Mouse (Mus musculus) MEL-GATA-1-ER (cell line): ENCODE data around the gene Ppp4r4.
"Not testable (repeated sequence)": the region's sequence is repeated elsewhere in the genome, so short reads cannot be mapped to it uniquely, and the experiment has no call there.

Experiments used
- DNase-seq: peaks from one replicate; pipeline ENCODE4 v3.0.0-alpha.2; 2012; ENCODE audit warnings: low read depth; ENCODE audit errors: extremely low read depth

The Ppp4r4 gene

DNA sequence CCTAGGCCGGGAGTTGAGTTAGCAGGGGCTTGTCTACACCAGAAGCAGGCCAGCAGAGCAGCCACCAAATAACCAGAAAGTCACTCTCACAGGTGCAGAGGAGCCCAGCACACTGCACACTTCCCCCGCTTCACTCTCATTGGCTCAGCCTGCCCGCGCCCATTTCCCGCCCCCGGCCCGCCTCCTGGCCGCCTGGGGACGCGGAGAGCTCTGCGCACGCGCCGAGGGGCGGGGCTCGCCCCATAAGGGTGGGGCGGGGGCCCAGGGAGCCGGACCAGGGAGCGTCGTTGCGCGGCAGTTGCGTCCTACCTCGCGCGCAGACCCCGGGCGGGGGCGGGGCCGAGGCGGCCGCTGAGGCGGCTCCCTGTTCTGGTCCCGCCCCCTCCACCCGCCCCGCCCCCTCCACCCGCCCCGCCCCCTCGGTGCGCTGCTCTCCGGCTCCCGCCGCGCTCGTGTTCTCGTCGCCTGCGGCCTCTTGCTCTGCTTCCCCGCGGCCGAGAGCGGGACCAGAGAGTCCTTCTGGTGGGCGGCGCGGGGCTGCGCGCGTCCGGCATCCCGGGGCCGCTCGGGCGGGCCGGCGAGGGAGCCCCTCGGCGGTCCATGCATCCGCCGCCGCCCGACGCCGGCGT is at the start of gene Ppp4r4:
Ppp4r4 (plus strand) TSS at position 264 of the 629 bp plus-strand sequence.
- peak; percentile 65 for DNase-seq

- DNase-seq: no peak
These were observed 49.3 kb upstream of the Ppp4r4 start for GRCm38 (mm10) chr12:103482781-103483180.

DNA sequence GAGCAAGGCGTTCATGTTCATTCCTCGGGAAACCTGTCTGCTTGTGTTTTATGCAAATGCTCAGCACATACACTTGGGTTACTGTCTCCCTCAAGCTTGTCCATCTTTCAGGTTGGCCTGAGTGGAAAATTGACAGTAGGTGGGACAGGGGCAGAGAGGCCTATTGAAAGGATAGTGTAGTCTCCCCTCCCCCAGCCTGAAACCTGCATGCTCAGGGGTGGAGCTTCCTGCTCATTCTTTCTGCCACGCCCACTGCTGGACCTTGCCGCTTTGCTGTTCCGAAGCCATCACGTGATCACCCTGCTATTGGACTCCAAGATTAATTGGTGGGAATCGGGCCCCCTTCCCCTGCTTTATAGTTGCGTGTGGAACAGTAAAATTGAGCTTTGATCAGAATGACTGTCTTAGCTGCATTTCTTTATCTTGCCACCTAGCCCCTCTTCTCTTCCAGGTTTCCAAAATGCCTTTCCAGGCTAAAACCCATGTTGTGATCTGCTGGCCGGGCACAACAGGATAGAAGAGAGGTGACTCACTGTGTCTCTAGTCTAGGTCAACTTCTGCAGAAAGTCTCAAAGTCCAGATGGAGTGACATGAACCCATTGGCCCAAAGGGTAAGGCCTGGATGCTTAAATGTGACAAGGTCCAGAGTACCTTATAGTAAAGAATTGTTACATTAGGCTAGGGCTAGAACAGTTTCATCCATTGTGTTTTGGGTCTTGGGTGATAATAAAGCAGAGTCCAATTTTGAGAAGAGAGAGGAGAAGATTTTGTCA is 47.7 kb upstream of the Ppp4r4 start:
- DNase-seq: not testable (repeated sequence)

DNA sequence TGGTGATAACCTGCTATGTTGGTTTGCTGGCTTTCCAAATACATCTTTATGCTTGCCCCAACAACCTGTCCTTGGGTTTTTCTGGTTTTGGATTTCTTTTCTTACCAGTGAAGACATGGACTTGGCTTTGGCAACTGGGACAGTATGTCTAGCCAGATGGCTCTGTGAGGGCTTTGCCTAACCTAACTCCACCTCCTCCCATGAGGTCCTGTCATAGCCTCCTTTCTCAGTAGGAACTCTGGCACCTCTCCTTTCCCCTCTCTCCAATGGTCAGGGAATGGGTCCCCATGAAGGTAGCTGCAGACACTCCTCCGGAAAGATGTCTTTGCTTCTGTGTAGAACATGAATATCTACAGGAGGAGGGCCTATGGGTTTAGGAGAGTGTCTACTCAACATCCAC is 45.4 kb upstream of the Ppp4r4 start:
- no peak for DNase-seq

GRCm38 (mm10) chr12:103487276-103487675 is 44.8 kb upstream of the Ppp4r4 start:
- DNase-seq: no peak

DNA sequence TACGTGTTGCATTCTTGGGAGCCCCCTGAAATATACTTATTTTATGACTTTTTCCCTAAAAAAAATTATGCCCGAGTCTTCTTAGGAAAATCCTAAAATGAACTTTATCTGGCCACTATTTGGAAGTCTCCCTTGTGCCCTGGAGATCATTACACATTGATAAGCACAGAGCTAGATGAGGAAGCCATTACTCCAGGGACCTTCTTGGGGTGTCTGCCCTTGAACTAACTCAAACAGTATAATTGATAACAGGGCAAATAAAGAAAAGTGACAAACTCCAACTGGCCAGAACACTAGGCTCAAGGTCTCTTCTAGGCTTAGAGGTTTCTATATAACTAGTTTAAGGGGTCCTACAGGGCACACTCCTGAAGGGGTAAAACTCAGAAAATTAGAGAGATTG is 44.3 kb upstream of the Ppp4r4 start:
- no peak for DNase-seq

- DNase-seq: no peak
These were observed 40.9 kb upstream of the Ppp4r4 start for GRCm38 (mm10) chr12:103491091-103491730.

DNA sequence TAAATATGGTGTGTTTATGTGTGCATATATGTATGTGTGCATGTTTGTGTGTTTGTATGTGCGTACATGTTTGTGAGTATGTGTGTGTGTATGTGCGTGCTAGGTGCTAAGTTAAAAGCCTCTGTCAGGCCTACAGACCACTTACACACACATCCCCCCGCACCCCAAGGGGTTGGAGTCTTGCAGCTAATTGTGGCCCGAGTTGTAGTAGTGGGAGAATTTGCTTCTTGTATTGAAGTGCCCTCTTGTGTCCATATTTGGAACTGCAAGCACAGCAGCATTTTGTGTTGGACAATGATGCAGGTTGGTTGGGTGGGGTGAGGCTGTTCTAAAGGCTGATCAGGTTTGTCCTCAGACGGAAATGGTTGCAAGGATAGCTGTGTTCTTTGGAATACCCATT is 39.3 kb upstream of the Ppp4r4 start:
- DNase-seq: peak; percentile 66

GRCm38 (mm10) chr12:103494486-103494885 is 37.6 kb upstream of the Ppp4r4 start:
- DNase-seq: peak; percentile 33

DNA sequence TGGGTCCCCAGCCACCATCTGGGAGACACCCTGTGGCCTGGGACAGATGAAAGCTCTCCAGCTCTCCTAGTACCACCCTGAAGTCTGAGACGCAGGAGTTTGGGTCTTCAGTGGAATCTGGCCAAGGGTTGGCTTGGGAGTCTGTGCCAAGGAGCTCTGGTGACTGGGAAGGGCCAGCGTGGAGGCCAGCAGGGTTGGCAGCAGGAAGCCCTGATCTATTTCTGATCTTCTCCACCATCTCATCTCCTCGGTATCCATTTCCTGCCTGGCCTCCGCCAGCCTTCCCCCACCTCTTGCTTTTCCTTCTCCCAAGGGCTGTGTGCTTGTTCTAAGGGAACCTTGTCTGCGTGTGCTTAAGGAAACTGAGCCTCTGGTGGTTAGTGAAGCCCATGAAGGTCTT is 33.3 kb upstream of the Ppp4r4 start:
- DNase-seq: no peak

DNA sequence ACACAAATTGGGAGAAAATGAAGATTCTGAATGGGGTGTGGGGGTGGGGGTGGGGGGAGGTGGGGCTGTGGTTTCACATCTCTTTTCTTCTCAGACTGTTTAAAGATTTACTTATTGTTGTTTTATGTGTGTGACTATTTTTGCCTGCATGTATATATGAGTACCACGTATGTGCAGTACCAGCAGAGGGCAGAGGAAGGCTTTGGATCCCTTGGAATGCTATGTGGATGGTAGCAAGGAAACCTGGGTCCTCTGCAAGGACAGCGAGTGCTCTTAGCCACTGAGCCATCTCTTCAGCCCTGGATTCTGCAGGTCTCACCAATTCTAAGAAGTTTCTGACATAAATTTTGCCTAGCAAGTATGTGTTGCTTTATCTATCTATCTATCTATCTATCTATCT is 32.8 kb upstream of the Ppp4r4 start:
- no peak for DNase-seq

- no peak for DNase-seq
These were observed 28.8 kb upstream of the Ppp4r4 start for GRCm38 (mm10) chr12:103503300-103503699.

DNA sequence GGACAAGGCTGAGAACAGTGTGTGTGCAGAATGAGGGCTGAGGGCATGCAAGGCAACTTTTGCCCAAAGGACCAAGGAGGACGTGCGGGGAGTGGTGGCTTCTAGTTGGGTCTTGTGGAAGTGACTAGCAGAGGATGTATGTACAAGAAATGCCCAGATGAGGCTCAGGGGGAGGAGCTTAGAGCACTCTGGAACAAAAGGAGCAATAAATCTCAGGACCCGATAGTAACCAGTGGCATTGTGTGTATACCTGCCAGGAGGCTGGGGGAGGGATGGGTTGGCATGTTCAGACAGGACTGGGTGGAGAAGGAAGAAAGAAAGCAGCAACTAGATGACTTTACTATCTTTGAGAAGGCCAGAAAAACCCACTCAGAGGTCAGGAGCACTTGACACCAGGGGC is 27.7 kb upstream of the Ppp4r4 start:
- no peak for DNase-seq

DNA sequence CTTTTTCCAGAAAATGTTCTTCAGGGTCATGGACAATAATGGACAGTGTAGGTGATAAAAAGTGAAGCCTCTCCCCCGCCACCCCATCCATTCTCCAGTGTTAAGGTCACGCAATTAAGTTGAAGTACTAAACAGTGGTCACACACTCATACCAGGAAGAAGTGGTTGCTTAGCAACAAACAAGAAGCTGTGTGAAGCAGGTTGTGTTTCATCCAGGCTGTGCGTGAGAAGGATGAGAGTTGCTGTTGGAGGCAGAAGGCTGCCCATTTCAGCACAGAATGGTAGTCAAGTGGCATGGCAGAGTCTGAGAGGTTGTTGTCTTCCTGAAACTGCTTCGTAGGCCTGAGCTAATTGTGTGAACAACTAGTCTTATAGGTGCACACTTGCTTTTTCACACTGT is 23.7 kb upstream of the Ppp4r4 start:
- no peak for DNase-seq

DNA sequence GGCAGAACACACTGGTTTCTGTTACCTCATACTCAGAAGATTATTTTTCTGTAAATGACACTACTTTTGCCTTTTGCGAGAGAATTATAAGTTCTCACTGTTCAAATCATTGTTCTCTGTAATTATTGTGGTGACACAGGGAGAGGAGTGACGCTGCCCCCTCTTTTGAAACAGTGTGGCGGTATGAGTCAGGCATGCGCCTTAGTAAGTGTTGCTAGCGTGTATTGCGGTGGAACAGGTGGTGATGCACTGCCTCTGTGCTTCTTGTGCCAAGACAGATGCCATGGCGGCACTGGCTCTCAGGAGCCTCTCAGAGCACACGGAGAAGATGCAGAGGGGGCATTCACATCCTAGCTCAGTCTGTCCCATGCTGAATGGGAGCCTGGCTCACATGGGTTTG is 22.2 kb upstream of the Ppp4r4 start:
- no peak for DNase-seq

DNA sequence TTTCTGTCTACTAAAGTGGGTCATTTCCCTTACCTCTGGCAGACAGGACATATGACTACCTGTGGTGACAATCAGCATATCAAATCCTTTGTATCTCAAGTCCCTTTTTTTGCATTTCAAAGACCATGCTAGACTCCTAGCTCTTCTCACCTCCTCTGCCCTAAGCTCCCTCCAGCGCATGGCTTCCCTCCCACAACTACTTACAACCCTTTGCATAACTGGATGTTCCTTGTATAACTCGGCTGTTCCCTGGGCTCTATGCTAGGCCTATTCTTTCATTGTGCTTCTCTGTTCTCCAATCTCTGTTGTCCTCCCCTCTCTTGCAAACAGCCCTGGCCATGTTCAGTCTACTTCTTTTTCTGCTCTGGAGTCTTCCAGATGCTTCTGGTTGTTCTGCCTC is 20.5 kb upstream of the Ppp4r4 start:
- DNase-seq: no peak

- no peak for DNase-seq
These were observed 19.0 kb upstream of the Ppp4r4 start for GRCm38 (mm10) chr12:103513039-103513438.

- DNase-seq: no peak
These were observed 18.6 kb upstream of the Ppp4r4 start for GRCm38 (mm10) chr12:103513451-103513871.

GRCm38 (mm10) chr12:103514354-103514753 is 17.7 kb upstream of the Ppp4r4 start:
- DNase-seq: no peak

- DNase-seq: no peak
These were observed 16.4 kb upstream of the Ppp4r4 start for GRCm38 (mm10) chr12:103515638-103516037.

GRCm38 (mm10) chr12:103518640-103519039 is 13.4 kb upstream of the Ppp4r4 start:
- DNase-seq: no peak

DNA sequence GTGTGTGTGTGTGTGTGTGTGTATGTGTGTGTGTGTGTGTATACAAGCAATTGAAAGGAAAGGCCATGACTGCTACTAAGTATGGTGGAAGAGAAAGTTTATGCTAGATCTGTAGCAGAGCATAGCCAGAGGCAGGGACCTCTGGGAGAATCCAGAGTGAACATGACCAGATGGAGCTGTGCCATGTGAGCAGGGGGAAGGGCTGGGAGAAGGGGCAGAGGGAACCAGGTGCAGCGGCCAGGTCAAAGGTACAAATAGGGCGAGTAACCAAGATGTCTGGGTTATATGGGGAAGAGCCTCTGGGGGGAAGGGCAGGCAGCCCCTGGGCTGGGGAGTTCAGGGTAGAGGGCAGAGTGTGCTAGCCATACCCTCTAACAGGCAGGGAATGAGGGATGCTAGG is 1.5 kb upstream of the Ppp4r4 start:
- DNase-seq: no peak
